Mouse (Mus musculus) adrenal gland (tissue): ENCODE measurements around the gene Axin1.

ENCODE experiments used
- intact Hi-C: fragments of 180-260 bp; cut with DNase I; formaldehyde crosslinking; loops from one replicate; pipeline ENCODE4 v1.15.1; 2025

Axin1 gene

GRCm38 (mm10) chr17:26187592-26187991 lies 49.1 kb downstream of the Axin1 start:
- intact Hi-C loops = no loop called here

- intact Hi-C loops = no loop called here
Measured at GRCm38 (mm10) chr17:26188091-26188805, 49.8 kb downstream of the Axin1 start.

GRCm38 (mm10) chr17:26191486-26191885 lies 53.0 kb downstream of the Axin1 start:
- intact Hi-C loops = loop anchor here (5.0 kb wide), 1 partner anchor 74 kb away; no protein-coding TSS in a partner anchor

- intact Hi-C loops = loop anchor here (5.0 kb wide), 1 partner anchor 75 kb away; no protein-coding TSS in a partner anchor
Measured at GRCm38 (mm10) chr17:26192481-26193190, 54.1 kb downstream of the Axin1 start.

GRCm38 (mm10) chr17:26198892-26199291 lies 60.4 kb downstream of the Axin1 start, which contains the start of gene Pdia2:
Pdia2 (minus strand) TSS chr17:26199087.
- intact Hi-C loops = no loop called here

GRCm38 (mm10) chr17:26200831-26201705 lies 62.6 kb downstream of the Axin1 start:
- intact Hi-C loops = loop anchor here (5.0 kb wide), 1 partner anchor 41 kb away; the partner anchor contains the start of gene Fam234a

- intact Hi-C loops = loop anchor here (5.0 kb wide), 1 partner anchor 40 kb away; the partner anchor contains the start of gene Fam234a
Measured at GRCm38 (mm10) chr17:26201998-26202397, 63.5 kb downstream of the Axin1 start.

GRCm38 (mm10) chr17:26202737-26203136 lies 64.2 kb downstream of the Axin1 start, which contains the start of gene Rgs11:
Rgs11 (plus strand) TSS chr17:26202951.
- intact Hi-C loops = loop anchor here (5.0 kb wide), 1 partner anchor 40 kb away; the partner anchor contains the start of gene Fam234a

GRCm38 (mm10) chr17:26203321-26203811 lies 64.9 kb downstream of the Axin1 start:
- intact Hi-C loops = loop anchor here (5.0 kb wide), 1 partner anchor 39 kb away; the partner anchor contains the start of gene Fam234a

GRCm38 (mm10) chr17:26204766-26205165 lies 66.3 kb downstream of the Axin1 start:
- intact Hi-C loops = loop anchor here (5.0 kb wide), 1 partner anchor 38 kb away; the partner anchor contains the start of gene Fam234a

- intact Hi-C loops = no loop called here
Measured at GRCm38 (mm10) chr17:26206392-26206791, 67.9 kb downstream of the Axin1 start.

GRCm38 (mm10) chr17:26207686-26208085 lies 69.2 kb downstream of the Axin1 start, which contains the start of gene Arhgdig:
Arhgdig (minus strand) TSS chr17:26207786.
- intact Hi-C loops = no loop called here

- intact Hi-C loops = no loop called here
Measured at GRCm38 (mm10) chr17:26212241-26212640, 73.8 kb downstream of the Axin1 start.

- intact Hi-C loops = no loop called here
Measured at GRCm38 (mm10) chr17:26212681-26213080, 74.2 kb downstream of the Axin1 start.

- intact Hi-C loops = no loop called here
Measured at GRCm38 (mm10) chr17:26221508-26221907, 83.0 kb downstream of the Axin1 start.

GRCm38 (mm10) chr17:26225150-26225549 lies 86.7 kb downstream of the Axin1 start:
- intact Hi-C loops = no loop called here

- intact Hi-C loops = no loop called here
Measured at GRCm38 (mm10) chr17:26229776-26230175, 91.3 kb downstream of the Axin1 start.

- intact Hi-C loops = no loop called here
Measured at GRCm38 (mm10) chr17:26231156-26231555, 92.7 kb downstream of the Axin1 start.

GRCm38 (mm10) chr17:26232863-26233262 lies 94.4 kb downstream of the Axin1 start:
- intact Hi-C loops = no loop called here

GRCm38 (mm10) chr17:26234386-26234785 lies 95.9 kb downstream of the Axin1 start:
- intact Hi-C loops = no loop called here
